Mouse (Mus musculus): Measurements from ENCODE around the gene Nipal3. TPM values are rescaled to one million over a fixed set of nuclear protein-coding genes. Genes with fewer than 3 reads are reported as not detected.

Nipal3 gene
- 10 to 100 TPM; 64.7 to 66.4 TPM for total RNA-seq (2023)

GRCm38 (mm10) chr4:135494521-135495396, at the start of gene Nipal3, which contains the start of gene Stpg1:
TSS of gene Nipal3 (minus strand) at chr4:135495038.
TSS of gene Stpg1 (plus strand) at chr4:135494790.

GRCm38 (mm10) chr4:135433443-135434394, 61.1 kb downstream of the Nipal3 start, which contains the start of gene Rcan3:
TSS of gene Rcan3 (minus strand) at chr4:135433853.

DNA sequence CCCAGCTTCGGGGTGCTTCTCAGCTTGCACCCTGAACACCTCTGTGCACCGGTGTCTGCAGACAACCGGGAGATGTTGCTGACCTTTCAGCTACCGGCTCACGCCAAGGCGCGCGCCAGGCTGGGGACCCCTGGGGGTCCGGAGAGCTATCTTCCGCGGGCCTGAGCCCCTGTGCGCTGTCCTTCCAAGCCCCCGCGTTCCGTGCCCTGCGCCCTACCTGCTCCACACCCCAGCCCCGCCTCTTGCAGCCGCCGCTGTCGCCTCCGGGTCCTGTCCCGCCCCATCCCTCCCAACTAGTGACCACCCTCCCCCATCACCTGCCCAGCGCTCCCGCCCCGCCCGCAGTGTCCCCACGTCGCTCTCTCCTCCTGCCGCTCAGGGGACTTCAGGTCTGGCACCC, 96.8 kb downstream of the Nipal3 start, which contains the start of gene Ncmap:
TSS of gene Ncmap (minus strand) at position 237 of the 400 bp plus-strand sequence.

Other genes starting within 250 kb of the Nipal3 start
- gene Clic4, start 222.2 kb downstream of the Nipal3 start, total RNA-seq (2023) = 1 to 10 TPM; 7.9 to 9.7 TPM
- 100 to 1,000 TPM; 285 to 340 TPM for gene Srrm1, start 141.7 kb downstream of the Nipal3 start, total RNA-seq (2023)
- 1 to 10 TPM in 1 of 2 experiments, under 1 TPM in 1; 0.92 to 2.7 TPM for gene Ncmap, start 96.8 kb downstream of the Nipal3 start, total RNA-seq (2023)
- 10 to 100 TPM; 20.1 to 22.2 TPM for gene Rcan3, start 61.2 kb downstream of the Nipal3 start, total RNA-seq (2023)
- not detected for gene Stpg1, start 248 bp downstream of the Nipal3 start, total RNA-seq (2023)
- gene Grhl3, start 78.6 kb upstream of the Nipal3 start, total RNA-seq (2023) = not detected
- gene Ifnlr1, start 191.2 kb upstream of the Nipal3 start, total RNA-seq (2023) = not detected
- gene Il22ra1, start 233.1 kb upstream of the Nipal3 start, total RNA-seq (2023) = not detected

Data from T-cell, adult 66 days (primary cell).